Mouse (Mus musculus) yolk sac, embryonic 10.5 days (tissue): ENCODE measurements around the gene Sned1.

Experiments used
- DNase-seq: peaks from one replicate; pipeline ENCODE4 v3.0.0-alpha.2; 2017; ENCODE audit warnings: low spot score

Sned1 gene

GRCm38 (mm10) chr1:93323973-93324372, 88.3 kb downstream of the Sned1 start:
- DNase-seq: no peak

GRCm38 (mm10) chr1:93326446-93326845, 90.8 kb downstream of the Sned1 start:
- no peak for DNase-seq

GRCm38 (mm10) chr1:93334621-93335020, 99.0 kb downstream of the Sned1 start:
- no peak for DNase-seq

- DNase-seq: peak; percentile 97
Measured at GRCm38 (mm10) chr1:93342648-93343503, 107.2 kb downstream of the Sned1 start, which contains the start of the genes Ppp1r7 and Pask. TSS of gene Ppp1r7 (plus strand) at chr1:93342854. TSS of gene Pask (minus strand) at chr1:93343482.

GRCm38 (mm10) chr1:93343504-93344047, 107.9 kb downstream of the Sned1 start:
- peak; percentile 94 for DNase-seq

- DNase-seq: no peak
Measured at GRCm38 (mm10) chr1:93347176-93347575, 111.5 kb downstream of the Sned1 start.

GRCm38 (mm10) chr1:93349701-93350100, 114.1 kb downstream of the Sned1 start:
- DNase-seq: no peak
